Mouse (Mus musculus): ENCODE data around the gene 4930432K21Rik.

4930432K21Rik gene

GRCm38 (mm10) chr8:84205073-84205472, 57.2 kb downstream of the 4930432K21Rik start:
- in situ Hi-C loops (cut with MboI, MseI) = no loop called here

GRCm38 (mm10) chr8:84206666-84207065, 58.8 kb downstream of the 4930432K21Rik start:
- in situ Hi-C loops (cut with MboI, MseI) = no loop called here

GRCm38 (mm10) chr8:84207811-84208210, 60.0 kb downstream of the 4930432K21Rik start:
- in situ Hi-C loops (cut with MboI, MseI) = no loop called here

- in situ Hi-C loops (cut with MboI, MseI) = no loop called here
Observed at GRCm38 (mm10) chr8:84208381-84209380, 60.9 kb downstream of the 4930432K21Rik start.

GRCm38 (mm10) chr8:84210167-84210791, 62.5 kb downstream of the 4930432K21Rik start:
- in situ Hi-C loops (cut with MboI, MseI) = no loop called here

- in situ Hi-C loops (cut with MboI, MseI) = no loop called here
Observed at GRCm38 (mm10) chr8:84211202-84211601, 63.4 kb downstream of the 4930432K21Rik start.

- in situ Hi-C loops (cut with MboI, MseI) = no loop called here
Observed at GRCm38 (mm10) chr8:84211881-84212563, 64.2 kb downstream of the 4930432K21Rik start.

- in situ Hi-C loops (cut with MboI, MseI) = no loop called here
Observed at GRCm38 (mm10) chr8:84213277-84213676, 65.5 kb downstream of the 4930432K21Rik start.

GRCm38 (mm10) chr8:84217206-84217605, 69.4 kb downstream of the 4930432K21Rik start:
- in situ Hi-C loops (cut with MboI, MseI) = no loop called here

- in situ Hi-C loops (cut with MboI, MseI) = no loop called here
Observed at GRCm38 (mm10) chr8:84218143-84218542, 70.3 kb downstream of the 4930432K21Rik start.

- in situ Hi-C loops (cut with MboI, MseI) = no loop called here
Observed at GRCm38 (mm10) chr8:84220105-84220504, 72.3 kb downstream of the 4930432K21Rik start.

Measured in T-helper 17 cell (primary cell).